Mouse (Mus musculus): ENCODE measurements around the gene Znrd1as. TPM values are rescaled to one million over a fixed set of nuclear protein-coding genes. Genes with fewer than 3 reads are reported as not detected.

The Znrd1as gene
- 0.85 TPM in 1 of 2 replicates, not detected in the other for polyA plus RNA-seq (2012; ENCODE audit: insufficient read depth, low replicate concordance)

GRCm38 (mm10) chr17:36957999-36958743, at the start of gene Znrd1as, which contains the start of gene Znrd1:
Gene Znrd1as (plus strand): TSS chr17:36958592.
Gene Znrd1 (minus strand): TSS chr17:36958559.
- peaks cover 38% of the 10 kb centered on the region for H3K36me3 ChIP-seq (replicated peaks; ENCODE audit: low read length)
- H3K4me1 ChIP-seq, result peaks cover 21% of the 10 kb centered on the region
- no peaks in the 10 kb centered on the region for H3K9me3 ChIP-seq
- TF ChIP-seq GATA1 (IDR thresholded peaks at IDR 0.05; ENCODE audit: borderline replicate concordance, low read length), result no peak
- TF ChIP-seq FLI1 (IDR thresholded peaks at IDR 0.05; ENCODE audit: low read length), result no peak
- no peaks in the 10 kb centered on the region for H3K27me3 ChIP-seq (replicated peaks)
- peak within 1 kb of the TSS; percentile 96 for H3K4me3 ChIP-seq (replicated peaks)

DNA sequence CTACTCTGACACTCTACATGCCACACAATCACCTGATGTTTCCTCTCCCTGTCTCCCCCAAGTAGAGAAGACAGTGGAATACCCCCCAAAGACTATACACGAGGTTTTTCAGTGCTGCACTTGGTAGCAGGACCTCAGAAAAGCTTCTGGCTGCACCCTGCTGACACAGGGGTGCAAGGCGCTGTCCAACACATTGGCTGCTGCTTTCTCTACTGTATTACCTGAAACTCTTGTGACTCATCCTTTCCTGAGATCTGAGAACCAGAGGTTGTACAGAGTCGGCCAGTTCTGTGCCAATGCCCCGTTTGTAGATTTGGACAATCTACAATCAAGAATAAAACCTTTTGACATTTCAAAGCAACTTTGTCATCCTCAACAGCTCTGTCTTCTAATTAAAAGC, 48.6 kb upstream of the Znrd1as start:
- peaks cover under 1% of the 10 kb centered on the region; the same call in 1 of the 2 replicates for H3K4me1 ChIP-seq
- peaks cover 62% of the 10 kb centered on the region for H3K27me3 ChIP-seq (replicated peaks)
- no peaks in the 10 kb centered on the region for H3K9me3 ChIP-seq
- H3K36me3 ChIP-seq (replicated peaks; ENCODE audit: low read length), result no peaks in the 10 kb centered on the region
- no peak for TF ChIP-seq GATA1 (IDR thresholded peaks at IDR 0.05; ENCODE audit: borderline replicate concordance, low read length)
- TF ChIP-seq FLI1 (IDR thresholded peaks at IDR 0.05; ENCODE audit: low read length), result no peak
- no peak overlapping the region for H3K4me3 ChIP-seq (replicated peaks)

DNA sequence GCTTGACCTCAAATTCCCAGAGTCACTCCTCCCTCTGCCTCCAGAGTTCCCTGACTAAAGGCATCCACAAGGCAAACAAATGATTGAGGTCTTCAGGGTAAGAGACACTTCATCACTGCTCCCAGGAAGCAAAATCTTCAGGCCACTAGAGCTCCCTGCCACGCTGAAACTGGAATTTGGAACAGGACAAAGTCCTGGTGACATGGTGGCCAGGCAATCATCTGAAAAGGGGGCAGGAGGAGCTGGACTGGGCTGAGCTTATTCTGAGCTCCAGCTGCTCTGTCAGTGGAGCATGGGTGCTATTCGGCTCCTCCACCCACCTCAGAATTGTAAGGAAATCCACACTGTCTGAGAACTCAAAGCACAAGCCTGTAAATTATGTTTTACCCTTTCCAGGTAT, 46.4 kb upstream of the Znrd1as start:
- peaks cover 6% of the 10 kb centered on the region for H3K4me1 ChIP-seq
- TF ChIP-seq FLI1 (IDR thresholded peaks at IDR 0.05; ENCODE audit: low read length) (no peak), GATA1 (IDR thresholded peaks at IDR 0.05; ENCODE audit: borderline replicate concordance, low read length) (no peak)
- H3K36me3 ChIP-seq (replicated peaks; ENCODE audit: low read length), result no peaks in the 10 kb centered on the region
- H3K9me3 ChIP-seq, result no peaks in the 10 kb centered on the region
- no peak overlapping the region for H3K4me3 ChIP-seq (replicated peaks)
- H3K27me3 ChIP-seq (replicated peaks), result peaks cover 53% of the 10 kb centered on the region

- TF ChIP-seq GATA1 (IDR thresholded peaks at IDR 0.05; ENCODE audit: borderline replicate concordance, low read length) (no peak), FLI1 (IDR thresholded peaks at IDR 0.05; ENCODE audit: low read length) (no peak)
- Histone ChIP-seq H3K4me3 (replicated peaks) (no peak overlapping the region), H3K36me3 (replicated peaks; ENCODE audit: low read length) (no peaks in the 10 kb centered on the region), H3K27me3 (replicated peaks) (peaks cover 42% of the 10 kb centered on the region), H3K4me1 (peaks cover 6% of the 10 kb centered on the region), H3K9me3 (no peaks in the 10 kb centered on the region)
Observed at GRCm38 (mm10) chr17:36914108-36914507, 44.3 kb upstream of the Znrd1as start.

DNA sequence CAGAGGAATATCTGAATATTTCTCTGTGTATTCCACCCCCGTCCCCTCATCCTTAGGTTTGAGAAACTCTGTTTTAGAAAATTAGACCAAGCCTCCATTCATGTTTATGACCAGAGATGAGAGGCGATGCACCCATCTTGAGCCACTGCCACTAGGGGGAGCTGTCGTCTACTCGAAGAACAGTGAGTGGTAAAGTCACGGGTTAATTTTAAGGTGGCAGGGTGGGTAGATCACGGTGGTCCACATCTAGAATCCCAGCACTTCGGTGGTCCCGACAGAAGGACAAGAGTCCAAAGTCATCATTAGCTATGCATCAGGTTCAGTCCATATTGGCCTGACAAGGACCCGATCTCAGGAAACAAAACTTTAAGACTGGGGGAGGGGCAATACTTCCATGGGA, 43.3 kb upstream of the Znrd1as start:
- H3K4me1 ChIP-seq, result peaks cover 6% of the 10 kb centered on the region
- peaks cover 35% of the 10 kb centered on the region for H3K27me3 ChIP-seq (replicated peaks)
- H3K9me3 ChIP-seq, result no peaks in the 10 kb centered on the region
- H3K36me3 ChIP-seq (replicated peaks; ENCODE audit: low read length), result no peaks in the 10 kb centered on the region
- TF ChIP-seq GATA1 (IDR thresholded peaks at IDR 0.05; ENCODE audit: borderline replicate concordance, low read length) (no peak), FLI1 (IDR thresholded peaks at IDR 0.05; ENCODE audit: low read length) (no peak)
- H3K4me3 ChIP-seq (replicated peaks), result peak overlapping the region; percentile 53

DNA sequence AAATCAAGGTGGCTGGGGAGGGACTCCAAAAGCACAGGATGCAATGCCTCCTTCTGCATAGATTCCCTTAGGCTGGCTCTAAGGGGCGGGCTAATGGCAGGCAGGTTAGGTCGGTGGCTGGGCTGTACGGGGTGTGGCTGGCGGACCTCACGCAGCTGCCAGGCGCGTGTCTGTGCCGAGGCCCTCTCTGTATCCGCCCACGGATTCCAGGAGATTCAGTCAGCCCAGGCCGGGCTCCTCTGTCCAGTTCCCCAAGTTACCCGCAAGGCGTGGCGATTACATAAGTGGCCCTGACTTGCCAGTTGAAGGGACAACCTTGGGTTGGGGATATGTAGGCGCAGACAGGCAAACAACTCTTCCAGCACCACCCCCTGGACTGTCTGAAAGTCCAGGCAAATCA, 38.2 kb upstream of the Znrd1as start:
- Histone ChIP-seq H3K27me3 (replicated peaks) (peaks cover 40% of the 10 kb centered on the region), H3K4me1 (peaks cover 1% of the 10 kb centered on the region), H3K9me3 (no peaks in the 10 kb centered on the region; the same call in 1 of the 2 replicates), H3K36me3 (replicated peaks; ENCODE audit: low read length) (no peaks in the 10 kb centered on the region), H3K4me3 (replicated peaks) (no peak overlapping the region)
- TF ChIP-seq FLI1 (IDR thresholded peaks at IDR 0.05; ENCODE audit: low read length) (no peak), GATA1 (IDR thresholded peaks at IDR 0.05; ENCODE audit: borderline replicate concordance, low read length) (no peak)

DNA sequence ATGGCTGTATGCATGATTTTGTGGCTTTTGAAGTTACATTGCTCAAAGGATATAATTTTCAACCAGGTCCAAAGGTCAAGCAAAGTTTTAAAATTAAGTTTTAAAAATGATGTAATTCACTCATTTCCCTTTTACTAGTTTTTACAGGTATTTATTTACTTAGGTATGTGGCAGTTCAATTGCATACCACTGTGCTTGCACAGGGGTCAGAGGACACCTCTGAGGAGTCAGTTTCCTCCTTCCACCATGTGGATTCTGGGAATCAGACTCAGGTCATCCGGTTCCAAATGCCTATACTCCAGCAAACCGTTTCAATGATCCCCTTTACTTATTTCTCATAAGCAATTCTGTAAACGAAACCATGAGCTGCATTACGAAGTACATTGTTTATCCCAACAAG, 35.7 kb upstream of the Znrd1as start:
- peaks cover 32% of the 10 kb centered on the region for H3K27me3 ChIP-seq (replicated peaks)
- TF ChIP-seq GATA1 (IDR thresholded peaks at IDR 0.05; ENCODE audit: borderline replicate concordance, low read length), result no peak
- no peak for TF ChIP-seq FLI1 (IDR thresholded peaks at IDR 0.05; ENCODE audit: low read length)
- H3K4me1 ChIP-seq, result no peaks in the 10 kb centered on the region
- no peaks in the 10 kb centered on the region; the same call in 1 of the 2 replicates for H3K9me3 ChIP-seq
- H3K36me3 ChIP-seq (replicated peaks; ENCODE audit: low read length), result no peaks in the 10 kb centered on the region
- no peak overlapping the region for H3K4me3 ChIP-seq (replicated peaks)

DNA sequence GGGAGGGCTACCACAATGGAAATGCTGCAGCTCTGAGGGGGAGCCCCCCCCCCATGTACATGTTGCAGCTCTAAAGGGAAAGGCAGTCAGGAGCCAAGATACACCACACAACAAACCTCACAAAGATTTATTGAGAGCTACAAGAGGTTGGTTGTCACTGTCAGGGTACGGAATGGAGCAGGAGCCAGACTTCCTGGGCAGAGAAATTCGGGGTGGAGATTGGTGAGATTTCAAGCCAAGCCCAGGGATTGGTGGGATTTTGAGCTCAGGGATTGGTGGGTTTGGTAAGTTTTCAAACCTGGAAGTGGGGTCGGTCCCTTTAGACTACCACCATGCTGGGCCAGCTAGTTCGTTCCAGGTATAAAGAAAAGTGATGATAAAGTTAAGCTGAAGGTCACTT, 34.9 kb upstream of the Znrd1as start:
- no peak overlapping the region for H3K4me3 ChIP-seq (replicated peaks)
- H3K9me3 ChIP-seq, result no peaks in the 10 kb centered on the region; the same call in 1 of the 2 replicates
- H3K4me1 ChIP-seq, result no peaks in the 10 kb centered on the region
- peaks cover 33% of the 10 kb centered on the region for H3K27me3 ChIP-seq (replicated peaks)
- no peak for TF ChIP-seq FLI1 (IDR thresholded peaks at IDR 0.05; ENCODE audit: low read length)
- TF ChIP-seq GATA1 (IDR thresholded peaks at IDR 0.05; ENCODE audit: borderline replicate concordance, low read length), result no peak
- no peaks in the 10 kb centered on the region for H3K36me3 ChIP-seq (replicated peaks; ENCODE audit: low read length)

- TF ChIP-seq GATA1 (IDR thresholded peaks at IDR 0.05; ENCODE audit: borderline replicate concordance, low read length) (no peak), FLI1 (IDR thresholded peaks at IDR 0.05; ENCODE audit: low read length) (no peak)
- no peak overlapping the region for H3K4me3 ChIP-seq (replicated peaks)
Observed at GRCm38 (mm10) chr17:36927496-36928120, 30.8 kb upstream of the Znrd1as start.

More at GRCm38 (mm10) chr17:36927496-36928120, 30.8 kb upstream of the Znrd1as start:
- Histone ChIP-seq H3K4me1 (peaks cover 11% of the 10 kb centered on the region), H3K36me3 (replicated peaks; ENCODE audit: low read length) (no peaks in the 10 kb centered on the region), H3K27me3 (replicated peaks) (peaks cover 29% of the 10 kb centered on the region), H3K9me3 (no peaks in the 10 kb centered on the region; the same call in 1 of the 2 replicates)
